Mouse (Mus musculus) olfactory bulb, adult 2 months (tissue): ENCODE results near the gene Gipc2. TPM values are rescaled to one million over a fixed set of nuclear protein-coding genes. Genes with fewer than 3 reads are reported as not detected.
A peak's percentile ranks its signal among the peaks of the same experiment; 100 is the strongest.

Source experiments
- H3K27ac ChIP-seq: fragments of 200-500 bp; 2 replicates; pipeline ENCODE4 v1.5.1; 2012; ENCODE audit warnings: low read depth, low read length; ENCODE audit not compliant: insufficient read depth
- H3K4me1 ChIP-seq: fragments of 200-500 bp; 2 replicates; pipeline ENCODE4 v1.6.1; 2012; ENCODE audit warnings: low read length; ENCODE audit not compliant: control insufficient read depth, insufficient read depth
- H3K4me3 ChIP-seq: fragments of 200-500 bp; 2 replicates; pipeline ENCODE4 v1.5.1; 2012; ENCODE audit warnings: mild to moderate bottlenecking, low read depth, low read length, moderate library complexity; ENCODE audit not compliant: insufficient read depth
- CTCF ChIP-seq: fragments of 200-500 bp; IDR thresholded peaks from 2 replicates; pipeline ENCODE4 v1.5.1; 2012; ENCODE audit warnings: low read depth, mild to moderate bottlenecking, low read length, moderate library complexity; ENCODE audit not compliant: insufficient read depth
- POLR2A ChIP-seq: fragments of 200-500 bp; IDR thresholded peaks from 2 replicates; pipeline ENCODE4 v1.6.1; 2012; ENCODE audit warnings: mild to moderate bottlenecking, low read depth, low read length, moderate library complexity; ENCODE audit not compliant: insufficient read depth
- whole genome bisulfite sequencing: fragments of 180-500 bp; shearing (Covaris S2); methylation state at CpG from one replicate; pipeline ENCODE4 v1.1.7; 2018; 5-methylcytosine and 5-hydroxymethylcytosine counted together
- polyA plus RNA-seq: library from polyadenylated mRNA; stranded (reverse); fragments of >200 nt; gene quantifications from 2 replicates; pipeline ENCODE4 v1.2.4, GENCODE M21; 2012; ENCODE audit warnings: low replicate concordance; ENCODE audit not compliant: missing spikeins, insufficient read depth, insufficient read length

Gipc2 gene
- not detected in 2 replicates for polyA plus RNA-seq

DNA sequence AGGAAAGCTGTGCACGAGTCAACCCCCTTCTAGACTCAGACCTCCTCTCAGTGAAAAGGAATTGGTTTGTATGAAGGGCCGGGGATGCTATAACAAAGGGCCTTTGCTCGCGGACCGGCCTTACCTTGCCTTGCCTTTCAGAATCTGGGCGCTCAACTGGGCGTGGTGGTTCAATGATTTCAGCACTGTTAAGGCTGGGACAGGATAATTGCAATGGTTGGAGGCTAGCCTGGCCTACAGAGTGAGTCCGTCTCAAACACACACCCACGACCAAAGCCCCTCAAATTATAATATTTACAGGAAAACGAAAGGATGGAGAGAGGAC, at the start of gene Gipc2:
TSS of gene Gipc2 (minus strand) at position 132 of the 325 bp plus-strand sequence.
- peaks cover 17% of the 10 kb centered on the region for H3K4me1 ChIP-seq
- TF ChIP-seq CTCF (no peak), POLR2A (no peak)
- WGBS: 24% methylated on average over 10 of the region's 10 CpGs
- no peak within 1 kb of the TSS for H3K27ac ChIP-seq
- H3K4me3 ChIP-seq: peak within 1 kb of the TSS; percentile 43

DNA sequence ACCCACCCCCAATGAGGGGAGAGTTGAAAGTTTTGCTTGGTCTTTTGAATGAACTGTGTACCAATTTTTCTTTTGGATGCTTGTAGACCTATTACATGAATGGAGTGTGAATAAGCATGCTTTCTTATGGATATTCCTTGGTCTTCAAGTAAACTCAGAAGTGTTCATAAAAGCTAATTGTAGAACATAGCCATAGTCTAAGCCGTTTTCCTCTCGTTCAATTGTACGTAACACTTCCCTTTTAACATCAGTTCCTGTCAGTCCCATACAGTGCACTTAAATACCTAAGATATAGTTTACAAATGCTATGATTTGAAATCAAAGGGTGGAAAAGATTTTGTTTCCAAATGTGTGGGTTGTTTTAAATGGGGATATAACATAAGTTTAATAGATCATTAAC, 47.4 kb upstream of the Gipc2 start:
- peaks cover 7% of the 10 kb centered on the region for H3K4me1 ChIP-seq
- WGBS: 20% methylated on average over 3 of the region's 3 CpGs
- TF ChIP-seq POLR2A: no peak
- TF ChIP-seq CTCF: no peak
- no peak overlapping the region for H3K27ac ChIP-seq
- no peak overlapping the region for H3K4me3 ChIP-seq

DNA sequence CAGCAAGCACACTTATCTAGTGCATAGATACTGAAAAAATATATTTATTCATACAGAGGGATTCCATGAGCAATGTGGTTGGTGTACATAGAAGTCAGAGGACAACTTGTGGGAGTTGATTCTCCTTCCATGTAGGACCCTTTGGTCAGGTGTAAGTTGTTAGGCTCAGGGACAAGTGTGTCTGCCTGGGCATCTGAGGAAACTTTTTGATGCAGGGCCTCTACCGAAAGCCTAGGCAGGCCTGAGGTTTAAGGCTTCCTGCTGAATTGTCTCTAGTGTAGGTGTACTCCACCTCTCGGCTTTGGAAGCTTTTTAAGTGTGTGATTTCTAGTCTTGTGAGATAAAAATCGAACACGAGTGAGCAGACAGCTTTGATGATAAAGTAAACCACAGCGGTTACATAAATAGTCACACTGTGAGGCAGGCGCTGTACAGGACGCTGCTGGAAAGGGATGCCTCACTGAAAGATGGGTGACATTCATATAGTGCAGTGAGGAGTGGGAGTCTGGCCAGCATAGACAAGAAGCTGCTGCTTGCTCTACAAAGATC, 45.8 kb upstream of the Gipc2 start:
- no peak for TF ChIP-seq POLR2A
- TF ChIP-seq CTCF: no peak
- no peak overlapping the region for H3K27ac ChIP-seq
- WGBS: 12% methylated on average over 7 of the region's 7 CpGs

DNA sequence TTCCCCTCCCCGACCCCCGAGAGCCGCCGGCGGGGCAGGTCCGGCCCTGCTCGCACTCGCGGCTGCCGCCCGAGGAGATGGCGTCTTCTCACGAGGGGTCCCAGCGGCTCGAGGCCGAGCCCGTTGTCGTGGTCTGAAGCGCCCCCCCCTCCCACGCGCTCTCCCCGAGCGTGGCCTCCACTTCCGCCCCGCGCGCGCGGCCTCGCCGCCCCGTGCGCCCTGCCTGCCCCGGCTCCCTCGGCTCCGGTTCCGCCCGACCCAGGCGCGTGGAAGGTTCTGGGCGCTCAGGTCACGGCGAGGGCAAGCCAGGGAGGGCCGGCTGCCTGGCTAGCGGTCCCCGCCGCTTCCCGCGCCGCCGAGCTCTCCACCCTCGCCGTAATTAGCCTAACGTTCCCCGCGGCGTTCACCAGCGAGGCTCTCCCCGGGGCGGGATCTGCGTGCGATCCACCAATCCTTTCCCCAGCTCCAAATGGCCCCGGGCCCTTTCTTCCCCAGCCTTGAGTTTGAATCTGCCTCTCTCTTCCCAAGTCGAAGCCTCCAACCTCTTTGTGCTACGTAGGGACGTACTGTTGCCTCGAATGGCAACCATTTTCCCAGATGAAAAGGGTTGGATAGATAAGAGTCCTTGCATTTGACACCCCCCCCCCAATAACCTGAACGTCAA, 44.8 kb upstream of the Gipc2 start:
- WGBS: under 1% methylated on average over 65 of the region's 68 CpGs
- peak overlapping the region; percentile 93 for H3K4me3 ChIP-seq
- TF ChIP-seq POLR2A (no peak), CTCF (no peak)

More for the DNA sequence above, 45.8 kb upstream of the Gipc2 start:
- H3K4me3 ChIP-seq: peak overlapping the region; percentile 17
- peaks cover 7% of the 10 kb centered on the region for H3K4me1 ChIP-seq

DNA sequence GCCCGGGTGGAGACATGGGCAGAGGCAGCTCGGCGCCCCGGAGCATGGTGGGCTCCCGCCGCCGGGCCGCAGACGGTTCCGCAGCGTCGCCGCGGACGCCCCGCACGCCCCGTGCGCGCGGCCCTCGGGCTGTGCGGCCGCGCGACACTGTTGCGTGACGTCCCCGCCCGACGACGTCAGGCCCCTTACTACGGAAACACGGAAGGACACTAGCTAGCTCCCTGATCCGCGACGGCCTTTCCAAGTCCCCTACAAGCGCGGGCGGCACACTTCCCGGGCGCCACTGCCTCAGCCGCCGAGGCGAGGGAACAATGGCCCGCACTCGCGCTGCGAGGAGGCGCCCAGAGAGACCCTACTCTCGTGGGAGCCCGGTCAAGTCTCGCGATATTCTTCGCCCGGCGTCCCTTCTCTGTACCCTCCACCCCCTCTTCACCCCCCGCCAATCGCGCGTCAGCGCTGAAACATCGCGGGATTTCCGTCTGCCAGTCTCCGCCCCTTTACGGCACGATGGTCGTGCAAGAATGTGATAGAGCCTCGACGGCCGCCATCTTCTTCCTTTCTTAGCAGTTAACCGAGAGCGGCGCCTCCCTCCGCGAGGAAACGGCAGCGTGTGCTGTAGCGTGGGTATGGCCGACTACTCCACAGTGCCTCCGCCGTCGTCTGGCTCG, 44.1 kb upstream of the Gipc2 start, which contains the start of the genes Dnajb4 and Fubp1:
TSS of gene Dnajb4 (minus strand) at position 336 of the 668 bp plus-strand sequence.
TSS of gene Fubp1 (plus strand) at position 456 of the 668 bp plus-strand sequence.
- peak within 1 kb of the TSS; percentile 98 for H3K27ac ChIP-seq
- H3K4me1 ChIP-seq: peaks cover 7% of the 10 kb centered on the region
- H3K4me3 ChIP-seq: peak within 1 kb of the TSS; percentile 93
- TF ChIP-seq CTCF (no peak), POLR2A (peak; percentile 99)
- WGBS: under 1% methylated on average over 85 of the region's 85 CpGs

More for the DNA sequence above, 44.8 kb upstream of the Gipc2 start:
- Histone ChIP-seq H3K4me1 (peaks cover 7% of the 10 kb centered on the region), H3K27ac (peak overlapping the region; percentile 97)

DNA sequence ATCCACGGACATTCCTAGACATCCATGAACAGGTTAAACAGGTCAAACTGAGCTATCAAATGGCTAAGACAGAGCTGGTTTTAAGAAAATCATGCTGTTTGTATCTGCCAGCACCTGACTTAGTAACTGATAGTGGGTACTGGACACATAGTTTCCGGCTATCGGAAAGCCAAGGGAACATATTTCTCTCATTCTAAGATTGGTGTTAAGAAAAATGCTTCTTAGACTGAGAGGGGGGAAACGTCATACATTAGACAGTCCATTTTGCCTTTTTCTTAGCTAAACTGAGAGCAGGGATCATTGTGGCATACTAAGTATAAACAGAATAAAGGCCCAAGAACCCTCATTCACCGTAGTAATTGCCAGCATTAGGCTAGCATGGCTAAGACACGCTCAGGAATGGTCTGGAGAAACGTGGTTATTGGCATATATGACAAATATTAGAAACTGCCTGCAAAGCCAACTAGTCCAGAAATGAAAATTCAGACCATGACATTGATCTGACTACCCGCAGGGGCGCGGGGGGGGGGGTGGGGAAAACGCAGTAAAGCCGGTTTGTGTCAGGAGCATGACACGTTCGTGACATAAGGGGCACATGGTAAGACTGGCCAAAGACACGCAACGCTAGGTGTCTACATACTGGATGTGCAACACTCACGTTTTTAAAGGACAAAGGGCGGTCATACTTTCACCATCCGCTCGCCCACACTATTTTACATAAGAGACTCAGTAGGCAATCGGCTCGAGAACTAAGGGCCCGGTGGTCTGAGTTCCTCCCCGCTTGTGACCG, 43.3 kb upstream of the Gipc2 start:
- Histone ChIP-seq H3K27ac (peak overlapping the region; percentile 98), H3K4me1 (peaks cover 7% of the 10 kb centered on the region), H3K4me3 (peak overlapping the region; percentile 93)
- TF ChIP-seq POLR2A (no peak), CTCF (no peak)
- 3% methylated on average over 25 of the region's 25 CpGs for WGBS

DNA sequence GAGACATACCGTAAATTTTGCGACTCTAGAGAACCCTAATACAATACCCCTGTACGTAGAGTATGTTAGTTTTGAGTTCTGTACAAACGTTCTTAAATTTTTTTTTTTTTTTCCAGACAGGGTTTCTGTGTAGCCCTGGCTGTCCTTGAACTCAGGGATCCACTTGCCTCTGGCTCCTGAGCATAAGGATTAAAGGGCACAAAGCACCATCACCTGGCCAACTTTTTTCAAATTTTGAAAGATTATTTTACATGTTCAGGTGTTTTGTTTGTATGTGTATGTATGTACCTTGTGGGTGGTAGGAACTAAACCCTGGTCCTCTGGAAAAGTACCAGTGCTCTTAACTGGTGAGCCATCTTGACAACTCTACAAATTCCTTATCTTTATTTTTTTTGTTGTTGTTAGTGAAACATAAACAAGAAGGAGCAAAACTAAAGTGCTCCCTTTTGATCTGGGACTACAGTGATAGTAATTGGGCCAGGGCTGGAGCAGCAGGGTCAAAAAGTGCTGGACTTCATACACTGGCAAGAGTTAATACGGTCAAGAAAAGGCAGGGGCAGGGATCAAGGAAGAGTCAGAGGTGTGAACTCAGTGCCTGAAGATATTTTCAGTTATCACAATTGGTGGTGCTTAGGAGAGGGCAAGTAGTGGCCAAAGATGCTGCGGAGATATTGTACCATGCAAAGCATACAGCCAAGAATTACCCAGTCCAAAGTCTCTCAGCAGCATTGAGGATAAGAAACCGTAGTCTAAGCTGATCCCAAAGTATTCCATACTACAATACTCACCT, 42.3 kb upstream of the Gipc2 start:
- Histone ChIP-seq H3K27ac (no peak overlapping the region), H3K4me1 (peaks cover 7% of the 10 kb centered on the region), H3K4me3 (no peak overlapping the region)
- WGBS: 92% methylated on average over 7 of the region's 7 CpGs
- TF ChIP-seq POLR2A (no peak), CTCF (no peak)

DNA sequence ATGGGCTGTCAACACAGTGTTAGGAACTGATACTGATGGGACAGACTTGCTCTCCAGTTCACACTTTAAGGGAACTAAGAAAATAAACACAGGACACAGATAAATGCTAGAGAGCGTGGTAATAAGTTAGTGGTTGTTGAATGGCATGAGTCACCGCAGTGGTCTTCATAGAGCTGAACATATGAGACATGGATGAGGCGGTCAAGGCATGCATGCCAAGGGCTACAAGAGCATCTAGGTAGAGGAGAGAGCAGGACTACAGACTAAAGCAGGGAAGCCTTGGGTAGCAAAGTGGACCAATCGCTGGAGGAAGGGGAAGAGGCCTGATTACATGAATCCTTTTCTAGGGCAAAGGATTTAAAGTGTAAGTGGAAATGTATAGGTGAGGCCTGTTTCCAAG, 41.1 kb upstream of the Gipc2 start:
- Histone ChIP-seq H3K4me3 (no peak overlapping the region), H3K27ac (no peak overlapping the region), H3K4me1 (peaks cover 4% of the 10 kb centered on the region)
- no peak for TF ChIP-seq CTCF
- TF ChIP-seq POLR2A: no peak
- 97% methylated on average over 4 of the region's 4 CpGs for WGBS
